Mouse (Mus musculus) CD8-positive naive resting alpha-beta T cell, adult 57 days (primary cell): ENCODE results near the gene Mysm1. TPM values are rescaled to one million over a fixed set of nuclear protein-coding genes. Genes with fewer than 3 reads are reported as not detected.

Experiments
- total RNA-seq: library from RNA; stranded (reverse); gene quantifications from one replicate; pipeline ENCODE4 v1.2.4, GENCODE M21; 2023

Mysm1 gene
- 67.9 TPM for total RNA-seq

DNA sequence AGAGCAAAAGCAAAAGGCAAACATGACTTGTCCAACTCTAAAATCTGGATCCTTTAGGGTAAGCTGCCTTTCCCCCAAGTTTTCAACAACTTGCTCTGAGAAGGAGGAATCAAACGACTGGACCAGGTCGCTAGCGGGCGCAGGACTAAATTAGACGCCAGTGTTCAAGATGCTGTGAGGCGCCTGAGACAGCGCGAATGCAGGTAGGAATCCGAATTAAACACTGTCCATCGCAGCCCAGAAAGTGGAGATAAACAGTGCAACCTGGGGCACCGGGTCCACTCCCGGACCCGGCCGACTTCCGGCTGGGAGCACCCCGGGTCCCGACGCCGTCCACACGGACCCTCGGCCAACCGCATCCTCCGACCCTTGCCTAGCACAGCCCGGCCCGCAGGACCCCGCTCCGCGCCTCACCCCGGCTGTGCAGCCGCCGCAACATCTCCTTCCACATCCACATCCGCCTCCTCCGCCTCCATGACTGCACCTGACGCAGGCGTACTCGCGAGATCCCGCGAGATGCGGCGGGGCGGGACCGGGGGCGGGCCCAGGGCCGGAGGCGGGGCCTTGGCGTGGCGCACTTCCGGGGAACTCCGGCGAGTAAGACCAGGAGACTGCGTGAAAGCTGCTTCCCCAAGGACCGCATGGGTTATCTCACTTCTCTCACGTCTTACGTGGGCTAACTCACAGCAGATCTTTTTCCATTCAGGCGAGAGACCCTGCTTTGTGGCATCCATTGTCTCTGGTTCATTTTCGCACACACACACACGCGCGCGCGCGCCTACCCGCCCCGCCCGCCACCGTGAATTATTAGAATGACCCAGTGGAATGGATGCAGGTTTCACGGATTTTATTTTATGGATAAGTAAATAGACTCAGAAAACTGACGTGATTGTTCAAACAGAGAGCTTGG lies at the start of gene Mysm1:
Mysm1 (minus strand) TSS at position 511 of the 910 bp plus-strand sequence.

DNA sequence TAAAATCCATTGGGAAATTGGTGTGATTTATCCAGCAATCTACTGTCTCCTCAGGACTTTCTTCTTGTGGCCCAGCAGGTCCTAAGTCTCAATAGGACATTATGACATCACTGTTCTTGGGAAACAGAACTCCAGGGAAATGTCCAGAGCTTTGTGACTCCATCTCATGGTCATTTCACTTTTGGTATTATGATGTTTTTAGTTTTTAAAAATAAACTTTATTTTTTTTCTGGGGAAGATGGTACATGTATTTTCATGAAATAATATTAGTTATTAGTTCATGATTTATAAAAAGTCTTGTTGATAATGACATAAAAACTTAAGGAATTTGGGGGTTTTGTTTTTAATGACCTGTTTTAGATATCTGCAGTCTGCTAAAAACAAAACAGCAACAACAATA lies 50.2 kb downstream of the Mysm1 start, which contains the start of gene Eqtn:
Eqtn (minus strand) TSS at position 101 of the 400 bp plus-strand sequence.

Other genes starting within 250 kb of the Mysm1 start
- not detected for gene Tek, start 239.8 kb downstream of the Mysm1 start, total RNA-seq
- gene Eqtn, start 50.3 kb downstream of the Mysm1 start, total RNA-seq = not detected
- 1,384 TPM for gene Jun, start 73.1 kb upstream of the Mysm1 start, total RNA-seq